Mouse (Mus musculus) mouse embryonic stem cell (cell line): ENCODE measurements around the gene Ppt1.

Experiments used
- in situ Hi-C, 2 experiments: fragments of 300-500 bp; cut with MboI; formaldehyde crosslinking; loops; 1 replicate in 1 of 2; 3 replicates in 1 of 2; pipeline ENCODE4 v1.14.3; 2019 to 2020; ENCODE audit warnings: low sequenced_read_pairs in 2 of 2, low pct_unique_long_range_greater_than_20kb in 1 of 2, mixed read lengths in 1 of 2; ENCODE audit not compliant: unreplicated experiment in 1 of 2

Gene Ppt1

GRCm38 (mm10) chr4:122859096-122859674 is 23.1 kb downstream of the Ppt1 start:
- in situ Hi-C loops, result no loop called here

- in situ Hi-C loops, result no loop called here
Measured at GRCm38 (mm10) chr4:122861836-122862235, 25.8 kb downstream of the Ppt1 start.

GRCm38 (mm10) chr4:122868041-122868440 is 32.0 kb downstream of the Ppt1 start:
- in situ Hi-C loops, result no loop called here

GRCm38 (mm10) chr4:122870027-122870426 is 34.0 kb downstream of the Ppt1 start:
- in situ Hi-C loops, result no loop called here

GRCm38 (mm10) chr4:122870741-122871140 is 34.7 kb downstream of the Ppt1 start:
- in situ Hi-C loops, result no loop called here

- in situ Hi-C loops, result no loop called here
Measured at GRCm38 (mm10) chr4:122871269-122871668, 35.2 kb downstream of the Ppt1 start.

- in situ Hi-C loops, result no loop called here
Measured at GRCm38 (mm10) chr4:122871989-122872388, 35.9 kb downstream of the Ppt1 start.

- in situ Hi-C loops, result no loop called here
Measured at GRCm38 (mm10) chr4:122873003-122873402, 37.0 kb downstream of the Ppt1 start.

- in situ Hi-C loops, result no loop called here
Measured at GRCm38 (mm10) chr4:122873512-122873911, 37.5 kb downstream of the Ppt1 start.

- in situ Hi-C loops, result no loop called here
Measured at GRCm38 (mm10) chr4:122878333-122879070, 42.5 kb downstream of the Ppt1 start.

GRCm38 (mm10) chr4:122882544-122882943 is 46.5 kb downstream of the Ppt1 start:
- in situ Hi-C loops, result no loop called here

- in situ Hi-C loops, result no loop called here
Measured at GRCm38 (mm10) chr4:122883294-122883693, 47.3 kb downstream of the Ppt1 start.

- in situ Hi-C loops, result no loop called here
Measured at GRCm38 (mm10) chr4:122884051-122884450, 48.0 kb downstream of the Ppt1 start.

- in situ Hi-C loops, result no loop called here
Measured at GRCm38 (mm10) chr4:122884481-122885340, 48.7 kb downstream of the Ppt1 start.

- in situ Hi-C loops, result no loop called here
Measured at GRCm38 (mm10) chr4:122885768-122886578, 49.9 kb downstream of the Ppt1 start, which contains the start of gene Cap1. Gene Cap1 (minus strand): TSS chr4:122886056.

GRCm38 (mm10) chr4:122886579-122887254 is 50.7 kb downstream of the Ppt1 start:
- in situ Hi-C loops, result no loop called here

GRCm38 (mm10) chr4:122887336-122887735 is 51.3 kb downstream of the Ppt1 start:
- in situ Hi-C loops, result no loop called here

- in situ Hi-C loops, result no loop called here
Measured at GRCm38 (mm10) chr4:122890881-122891481, 54.9 kb downstream of the Ppt1 start.
